Mouse (Mus musculus) heart, adult 2 months (tissue): ENCODE results near the gene Znrf3.

Experiments used
- CTCF ChIP-seq: fragments of 200-600 bp; IDR thresholded peaks from 2 replicates; pipeline ENCODE4 v1.8.1; 2022; ENCODE audit warnings: antibody characterized with exemption, mild to moderate bottlenecking, moderate library complexity
- EP300 ChIP-seq: fragments of 200-500 bp; IDR thresholded peaks from 2 replicates; pipeline ENCODE4 v1.6.1; 2011; ENCODE audit warnings: low read depth, low read length, control low read depth; ENCODE audit not compliant: insufficient read depth
- POLR2A ChIP-seq: fragments of 200-500 bp; IDR thresholded peaks from 2 replicates; pipeline ENCODE4 v1.6.1; 2011; ENCODE audit warnings: mild to moderate bottlenecking, low read depth, low read length, control low read depth; ENCODE audit not compliant: insufficient read depth

DNA sequence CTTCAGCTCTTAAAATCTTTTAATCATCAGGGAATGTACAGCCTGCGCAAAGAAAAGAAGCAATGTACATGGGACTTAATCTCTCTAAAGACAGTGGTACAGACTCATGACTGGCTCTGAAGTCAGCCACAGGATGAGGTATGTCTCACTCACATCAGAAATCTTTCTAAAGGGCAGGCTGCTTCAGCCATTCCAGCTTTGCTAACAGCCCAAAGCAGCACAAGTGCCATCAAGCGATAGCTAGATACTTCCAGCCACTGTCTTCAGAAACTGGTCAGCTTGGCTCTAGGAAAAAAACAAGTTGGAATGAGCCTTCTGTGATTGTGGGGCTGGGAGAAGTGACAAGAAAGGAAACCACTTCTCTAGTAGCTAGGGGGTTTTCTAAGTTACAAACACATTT lies 7.0 kb downstream of the Znrf3 start:
- TF ChIP-seq CTCF (no peak), EP300 (no peak), POLR2A (no peak)
